Mouse (Mus musculus) lung, embryonic 14.5 days (tissue): ENCODE results near the gene Pak1. TPM values are rescaled to one million over a fixed set of nuclear protein-coding genes. Genes with fewer than 3 reads are reported as not detected.

Source experiments
- ATAC-seq: fragments of 200-750 bp; cut with Nextera tagmentation; 2 replicates; pipeline ENCODE4 v1.8.0; 2017; ENCODE audit warnings: mild to moderate bottlenecking, moderate TSS enrichment, moderate library complexity; ENCODE audit not compliant: insufficient read depth
- DNase-seq: peaks from one replicate; pipeline ENCODE4 v3.0.0-alpha.2; 2015
- H3K27ac ChIP-seq: fragments of 300-500 bp; sonication (generic); 2 replicates; pipeline ENCODE4 v1.5.1; 2014; ENCODE audit warnings: low read depth, mild to moderate bottlenecking, moderate library complexity
- H3K27me3 ChIP-seq: fragments of 300-500 bp; sonication (generic); 2 replicates; pipeline ENCODE4 v1.6.1; 2014; ENCODE audit warnings: low read length, control low read depth; ENCODE audit not compliant: insufficient read depth
- H3K36me3 ChIP-seq: fragments of 300-500 bp; sonication (generic); 2 replicates; pipeline ENCODE4 v1.6.1; 2014; ENCODE audit warnings: control low read depth; ENCODE audit not compliant: insufficient read depth
- H3K4me1 ChIP-seq: fragments of 300-500 bp; sonication (generic); 2 replicates; pipeline ENCODE4 v1.6.1; 2014; ENCODE audit warnings: antibody characterized with exemption, control low read depth; ENCODE audit not compliant: insufficient read depth
- H3K4me2 ChIP-seq: fragments of 300-500 bp; sonication (generic); 2 replicates; pipeline ENCODE4 v1.6.1; 2014; ENCODE audit warnings: mild to moderate bottlenecking
- H3K4me3 ChIP-seq: fragments of 300-500 bp; sonication (generic); 2 replicates; pipeline ENCODE4 v1.5.1; 2014; ENCODE audit warnings: low read depth, low read length
- H3K9ac ChIP-seq: fragments of 300-500 bp; sonication (generic); 2 replicates; pipeline ENCODE4 v1.6.1; 2014
- H3K9me3 ChIP-seq: fragments of 300-500 bp; sonication (generic); 2 replicates; pipeline ENCODE4 v1.6.1; 2016; ENCODE audit warnings: low read depth, low read length, control low read depth
- CTCF ChIP-seq: IDR thresholded peaks from 2 replicates; pipeline ENCODE4 v1.5.1; 2016; ENCODE audit warnings: antibody characterized with exemption, low read depth
- WGBS: fragments of 180-500 bp; shearing (Covaris S2); extraction: QIAGEN DNeasy Blood & Tissue Kit; methylation state at CpG from one replicate; pipeline ENCODE4 v1.1.7; 2014; 5-methylcytosine and 5-hydroxymethylcytosine counted together
- polyA plus RNA-seq: library from polyadenylated mRNA; unstranded; fragments of >200 nt; fragmentation: Nextera tagmentation; extraction: Ambion mirVana; gene quantifications from 2 replicates; pipeline ENCODE4 v1.2.1, GENCODE M21; 2014

Gene Pak1
- polyA plus RNA-seq, 1 experiment from 2014 or later, result 19.2 TPM

GRCm38 (mm10) chr7:97944485-97944884, 156.1 kb downstream of the Pak1 start:
- no peak for ATAC-seq
- Histone ChIP-seq H3K4me1 (no peaks in the 10 kb centered on the region), H3K36me3 (no peaks in the 10 kb centered on the region), H3K27me3 (no peaks in the 10 kb centered on the region), H3K9ac (no peak overlapping the region), H3K27ac (no peak overlapping the region), H3K4me3 (no peak overlapping the region), H3K9me3 (no peaks in the 10 kb centered on the region), H3K4me2 (no peak overlapping the region)
- TF ChIP-seq CTCF, result no peak
- DNase-seq, result no peak
- WGBS, result 72% methylated on average over 1 of the region's 1 CpGs

Other genes starting within 250 kb of the Pak1 start
- gene Aamdc, start 209.0 kb upstream of the Pak1 start, polyA plus RNA-seq, result 47.2 and 47.9 TPM in 2 replicates
- 19.4 and 22.1 TPM in 2 replicates for gene Rsf1, start 208.7 kb upstream of the Pak1 start, polyA plus RNA-seq
- 213 and 214 TPM in 2 replicates for gene Clns1a, start 91.9 kb upstream of the Pak1 start, polyA plus RNA-seq
- gene Aqp11, start 50.3 kb upstream of the Pak1 start, polyA plus RNA-seq, result 3.2 and 3.9 TPM in 2 replicates
- not detected in 2 replicates for gene Gdpd4, start 131.4 kb downstream of the Pak1 start, polyA plus RNA-seq